Mouse (Mus musculus) liver, embryonic 13.5 days (tissue): ENCODE results near the gene Plekhg6. TPM values are rescaled to one million over a fixed set of nuclear protein-coding genes. Genes with fewer than 3 reads are reported as not detected.

ENCODE experiments used
- ATAC-seq: fragments of 200-750 bp; cut with Nextera tagmentation; 2 replicates; pipeline ENCODE4 v1.8.0; 2017; ENCODE audit warnings: low read depth, mild to moderate bottlenecking, moderate number of reproducible peaks, moderate library complexity
- DNase-seq: peaks from one replicate; pipeline ENCODE4 v3.0.0; 2022
- H3K27ac ChIP-seq: fragments of 300-500 bp; sonication (generic); 2 replicates; pipeline ENCODE4 v1.5.1; 2015; ENCODE audit warnings: moderate library complexity, mild to moderate bottlenecking, inconsistent platforms
- H3K27me3 ChIP-seq: fragments of 300-500 bp; sonication (generic); 2 replicates; pipeline ENCODE4 v1.6.1; 2015; ENCODE audit warnings: mild to moderate bottlenecking, inconsistent platforms
- H3K36me3 ChIP-seq: fragments of 300-500 bp; sonication (generic); 2 replicates; pipeline ENCODE4 v1.6.1; 2015; ENCODE audit warnings: mild to moderate bottlenecking, inconsistent platforms
- H3K4me1 ChIP-seq: fragments of 300-500 bp; sonication (generic); replicated peaks from 2 replicates; pipeline ENCODE4 v1.6.1; 2015; ENCODE audit warnings: inconsistent platforms
- H3K4me2 ChIP-seq: fragments of 300-500 bp; sonication (generic); 2 replicates; pipeline ENCODE4 v1.6.1; 2015; ENCODE audit warnings: inconsistent platforms, mild to moderate bottlenecking, moderate library complexity
- H3K4me3 ChIP-seq: fragments of 300-500 bp; sonication (generic); replicated peaks from 2 replicates; pipeline ENCODE4 v1.5.1; 2015; ENCODE audit warnings: mild to moderate bottlenecking, inconsistent platforms
- H3K9ac ChIP-seq: fragments of 300-500 bp; sonication (generic); 2 replicates; pipeline ENCODE4 v1.6.1; 2015; ENCODE audit warnings: mild to moderate bottlenecking, inconsistent platforms
- H3K9me3 ChIP-seq: fragments of 300-500 bp; sonication (generic); replicated peaks from 2 replicates; pipeline ENCODE4 v1.6.1; 2016; ENCODE audit warnings: inconsistent platforms
- WGBS: fragments of 180-500 bp; shearing (Covaris S2); methylation state at CpG from one replicate; pipeline ENCODE4 v1.1.7; 2015; ENCODE audit not compliant: insufficient replicate concordance; 5-methylcytosine and 5-hydroxymethylcytosine counted together
- polyA plus RNA-seq: library from polyadenylated mRNA; unstranded; fragments of >200 nt; fragmentation: Nextera tagmentation; extraction: Ambion mirVana; gene quantifications from 2 replicates; pipeline ENCODE4 v1.2.1, GENCODE M21; 2015

The Plekhg6 gene
- polyA plus RNA-seq, 1 experiment from 2014 or later: 0.31 TPM

DNA sequence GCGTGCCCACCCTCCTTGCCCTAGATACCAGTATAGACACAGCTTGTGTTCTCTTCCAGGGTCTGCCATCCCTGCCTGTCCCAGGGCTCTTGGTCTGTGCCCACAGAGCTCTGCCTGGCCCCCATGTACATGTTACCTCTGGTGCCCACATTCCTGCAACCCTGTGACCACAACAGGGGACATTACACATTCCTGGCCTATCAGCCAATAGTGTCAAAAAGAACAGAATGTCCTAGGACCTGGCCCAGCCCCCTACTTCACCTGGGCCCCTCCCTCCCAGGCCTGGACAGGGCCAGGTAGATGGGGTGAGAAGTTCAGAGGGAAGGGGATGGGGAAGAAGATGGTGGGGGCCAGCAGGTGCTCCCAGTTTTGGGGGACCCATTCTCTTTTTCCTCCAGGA is 60.3 kb downstream of the Plekhg6 start, which contains the start of gene Scnn1a:
TSS of gene Scnn1a (plus strand) at position 337 of the 400 bp plus-strand sequence.
- Histone ChIP-seq H3K27ac (no peak within 1 kb of the TSS), H3K4me1 (peaks cover 13% of the 10 kb centered on the region), H3K4me2 (0 out of 2 replicates have a peak within 1 kb of the TSS, but pooled peaks have one; percentile 12), H3K27me3 (peaks cover 33% of the 10 kb centered on the region), H3K4me3 (no peak within 1 kb of the TSS), H3K9ac (no peak within 1 kb of the TSS), H3K9me3 (no peaks in the 10 kb centered on the region), H3K36me3 (no peaks in the 10 kb centered on the region)
- DNase-seq: no peak
- no peak for ATAC-seq
- 68% methylated on average over 1 of the region's 1 CpGs for WGBS

DNA sequence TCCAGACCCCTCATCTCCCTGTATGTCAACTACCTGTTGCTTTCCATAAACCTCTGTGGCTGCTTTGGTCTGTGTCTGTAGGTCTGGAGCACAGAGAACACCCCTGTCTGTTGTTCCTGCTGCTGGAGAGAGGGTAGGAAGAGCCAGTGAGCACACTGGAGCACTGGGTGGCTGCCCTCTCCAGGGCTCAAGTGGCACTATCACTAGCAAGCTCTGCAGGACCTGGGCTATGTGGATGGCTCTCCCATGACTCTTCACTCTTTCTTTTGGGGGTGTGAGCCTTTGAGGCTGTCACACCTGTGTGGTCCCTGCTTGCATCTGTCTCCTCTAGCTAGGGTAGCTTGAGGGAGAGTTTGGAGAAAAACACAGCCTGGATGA is 60.7 kb downstream of the Plekhg6 start:
- ATAC-seq (no peak), DNase-seq (no peak)
- Histone ChIP-seq H3K27ac (no peak overlapping the region), H3K36me3 (no peaks in the 10 kb centered on the region), H3K9ac (no peak overlapping the region), H3K4me3 (no peak overlapping the region), H3K27me3 (peaks cover 33% of the 10 kb centered on the region), H3K4me2 (no peak overlapping the region), H3K4me1 (peaks cover 12% of the 10 kb centered on the region), H3K9me3 (no peaks in the 10 kb centered on the region)

GRCm38 (mm10) chr6:125318981-125319918 is 61.3 kb downstream of the Plekhg6 start:
- WGBS: 56% methylated on average over 15 of the region's 15 CpGs

DNA sequence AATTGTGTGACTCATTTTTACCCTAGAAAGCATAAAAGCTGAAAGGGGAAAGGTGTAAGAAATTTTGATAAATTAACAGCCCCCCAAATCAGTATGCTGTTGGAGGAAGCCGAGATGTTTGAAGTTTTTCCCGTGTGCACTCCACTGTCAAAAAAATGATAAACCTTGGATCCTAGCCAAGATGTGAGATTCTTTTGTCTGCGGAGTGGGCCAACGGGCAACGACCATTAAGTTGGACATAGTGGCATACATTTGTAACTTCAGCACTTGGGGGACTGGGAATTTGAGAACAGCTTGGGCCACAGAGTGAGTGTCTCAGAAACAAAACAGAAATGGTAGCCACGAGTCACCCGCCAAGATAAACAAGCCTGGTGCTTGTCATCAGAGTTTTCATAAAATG is 63.5 kb downstream of the Plekhg6 start:
- H3K9ac ChIP-seq: no peak overlapping the region
- peaks cover 30% of the 10 kb centered on the region for H3K4me1 ChIP-seq
- ATAC-seq (no peak), DNase-seq (no peak)
- H3K27ac ChIP-seq: no peak overlapping the region
- 63% methylated on average over 7 of the region's 7 CpGs for WGBS
- H3K4me2 ChIP-seq: no peak overlapping the region
- no peaks in the 10 kb centered on the region for H3K9me3 ChIP-seq
- no peaks in the 10 kb centered on the region for H3K36me3 ChIP-seq
- H3K4me3 ChIP-seq: no peak overlapping the region
- peaks cover 43% of the 10 kb centered on the region for H3K27me3 ChIP-seq

More at GRCm38 (mm10) chr6:125318981-125319918, 61.3 kb downstream of the Plekhg6 start:
- Histone ChIP-seq H3K4me2 (no peak overlapping the region), H3K27me3 (peaks cover 36% of the 10 kb centered on the region), H3K9me3 (no peaks in the 10 kb centered on the region), H3K4me3 (no peak overlapping the region), H3K9ac (no peak overlapping the region), H3K27ac (no peak overlapping the region), H3K36me3 (no peaks in the 10 kb centered on the region), H3K4me1 (peaks cover 15% of the 10 kb centered on the region)
- ATAC-seq: no peak
- no peak for DNase-seq

GRCm38 (mm10) chr6:125314746-125315145 is 65.8 kb downstream of the Plekhg6 start:
- Histone ChIP-seq H3K4me1 (peaks cover 23% of the 10 kb centered on the region), H3K27ac (no peak overlapping the region), H3K9ac (no peak overlapping the region), H3K9me3 (no peaks in the 10 kb centered on the region), H3K27me3 (peaks cover 19% of the 10 kb centered on the region), H3K36me3 (0 out of 2 replicates have a peak, but pooled peaks cover 8% of the 10 kb centered on the region), H3K4me2 (no peak overlapping the region), H3K4me3 (no peak overlapping the region)
- ATAC-seq (no peak), DNase-seq (no peak)
- WGBS: 68% methylated on average over 6 of the region's 6 CpGs

- Histone ChIP-seq H3K36me3 (0 out of 2 replicates have a peak, but pooled peaks cover 8% of the 10 kb centered on the region), H3K27ac (peak overlapping the region; percentile 20), H3K4me2 (peak overlapping the region; percentile 63), H3K4me3 (peak overlapping the region; percentile 63), H3K27me3 (peaks cover 19% of the 10 kb centered on the region), H3K9ac (peak overlapping the region; percentile 74), H3K9me3 (no peaks in the 10 kb centered on the region), H3K4me1 (peaks cover 25% of the 10 kb centered on the region)
- ATAC-seq: 0 out of 2 replicates have a peak, but pooled peaks have one; percentile 8
- DNase-seq: no peak
- WGBS: 52% methylated on average over 7 of the region's 7 CpGs
These were observed 66.4 kb downstream of the Plekhg6 start for GRCm38 (mm10) chr6:125314231-125314563.

DNA sequence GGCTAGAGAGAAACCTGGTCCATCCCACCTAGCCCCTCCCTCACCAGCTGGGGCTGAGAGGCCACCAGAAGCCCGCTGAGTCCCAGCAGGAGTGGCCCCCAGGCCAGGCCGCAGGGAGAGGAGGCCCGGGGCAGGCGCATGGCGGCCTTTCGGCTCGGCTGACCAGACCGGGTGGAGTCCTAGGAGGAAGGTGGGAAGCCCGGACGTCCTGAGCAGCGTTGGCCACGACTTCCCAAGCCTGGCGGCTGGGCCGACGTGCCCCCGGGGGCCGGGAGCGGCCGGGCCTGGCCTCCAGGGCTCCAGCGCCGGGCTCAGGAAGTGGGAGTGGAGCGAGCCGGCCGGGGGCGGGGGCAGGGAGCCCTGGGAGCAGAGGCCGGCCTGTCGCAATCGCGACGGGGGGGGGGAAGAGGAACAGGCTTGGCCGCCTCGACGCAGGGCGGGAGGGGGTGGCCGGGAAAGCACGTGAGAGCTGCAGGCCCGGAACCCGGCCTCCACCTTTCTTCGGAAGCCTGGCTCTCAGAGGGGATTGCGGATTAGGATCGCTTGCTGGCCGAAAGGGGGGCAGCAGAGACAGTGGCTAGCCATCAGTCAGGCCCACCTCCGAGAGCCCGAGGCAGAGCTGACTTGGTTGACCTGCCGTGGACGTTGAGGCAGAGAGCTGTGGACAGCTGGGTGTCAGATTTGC is 66.9 kb downstream of the Plekhg6 start, which contains the start of gene Ltbr:
TSS of gene Ltbr (minus strand) at position 340 of the 685 bp plus-strand sequence.
- H3K4me3 ChIP-seq: peak within 1 kb of the TSS; percentile 63
- WGBS: 2% methylated on average over 45 of the region's 46 CpGs
- peaks cover 19% of the 10 kb centered on the region for H3K27me3 ChIP-seq
- peaks cover 25% of the 10 kb centered on the region for H3K4me1 ChIP-seq
- H3K9ac ChIP-seq: peak within 1 kb of the TSS; percentile 74
- H3K36me3 ChIP-seq: 0 out of 2 replicates have a peak, but pooled peaks cover 8% of the 10 kb centered on the region
- ATAC-seq: peak; percentile 81
- H3K4me2 ChIP-seq: peak within 1 kb of the TSS; percentile 63
- H3K27ac ChIP-seq: peak within 1 kb of the TSS; percentile 64
- H3K9me3 ChIP-seq: no peaks in the 10 kb centered on the region
- peak; percentile 34 for DNase-seq

Other genes starting within 250 kb of the Plekhg6 start
- gene Nop2, start 248.9 kb downstream of the Plekhg6 start, polyA plus RNA-seq: 60.6 and 65.5 TPM in 2 replicates
- gene Iffo1, start 235.6 kb downstream of the Plekhg6 start, polyA plus RNA-seq: 3.7 and 3.9 TPM in 2 replicates
- gene Gapdh, start 214.3 kb downstream of the Plekhg6 start, polyA plus RNA-seq: 1,179 and 1,220 TPM in 2 replicates
- gene Ncapd2, start 189.1 kb downstream of the Plekhg6 start, polyA plus RNA-seq: 94.5 and 101 TPM in 2 replicates
- gene Mrpl51, start 189.0 kb downstream of the Plekhg6 start, polyA plus RNA-seq: 217 and 225 TPM in 2 replicates
- gene Vamp1, start 165.2 kb downstream of the Plekhg6 start, polyA plus RNA-seq: 1.6 and 2.1 TPM in 2 replicates
- 5.2 TPM in 2 replicates for gene Tapbpl, start 148.9 kb downstream of the Plekhg6 start, polyA plus RNA-seq
- gene Cd27, start 143.8 kb downstream of the Plekhg6 start, polyA plus RNA-seq: 1.6 and 2.1 TPM in 2 replicates
- gene Tuba3a, start 94.8 kb downstream of the Plekhg6 start, polyA plus RNA-seq: not detected in 2 replicates
- 18.3 and 18.4 TPM in 2 replicates for gene Ltbr, start 66.9 kb downstream of the Plekhg6 start, polyA plus RNA-seq
- gene Scnn1a, start 60.1 kb downstream of the Plekhg6 start, polyA plus RNA-seq: 0.31 and 0.37 TPM in 2 replicates
- gene Tnfrsf1a, start 31.4 kb downstream of the Plekhg6 start, polyA plus RNA-seq: 19.6 and 23.4 TPM in 2 replicates
- gene Cd9, start 114.0 kb upstream of the Plekhg6 start, polyA plus RNA-seq: 92.5 and 94.7 TPM in 2 replicates
- 12.7 and 13.3 TPM in 2 replicates for gene Vwf, start 166.0 kb upstream of the Plekhg6 start, polyA plus RNA-seq